Mouse (Mus musculus) liver, adult 2 months (tissue): ENCODE data around the gene Ppa1.

ENCODE experiments used
- CTCF ChIP-seq: fragments of 200-500 bp; IDR thresholded peaks from 2 replicates; pipeline ENCODE4 v1.5.1; 2011; ENCODE audit warnings: low read depth, low read length, control low read depth
- POLR2A ChIP-seq: fragments of 200-500 bp; IDR thresholded peaks from 2 replicates; pipeline ENCODE4 v1.6.1; 2011; ENCODE audit warnings: low read length, control low read depth; ENCODE audit not compliant: insufficient read depth; ENCODE audit errors: extremely low read depth

GRCm38 (mm10) chr10:61715996-61716864, 67.9 kb downstream of the Ppa1 start:
- TF ChIP-seq CTCF (no peak), POLR2A (no peak)
